Mouse (Mus musculus) midbrain, embryonic 16.5 days (tissue): ENCODE results near the gene Fam189a1. TPM values are rescaled to one million over a fixed set of nuclear protein-coding genes. Genes with fewer than 3 reads are reported as not detected.

Experiments
- ATAC-seq: fragments of 200-750 bp; cut with Nextera tagmentation; 2 replicates; pipeline ENCODE4 v1.8.0; 2017; ENCODE audit warnings: moderate TSS enrichment
- H3K27ac ChIP-seq: fragments of 300-500 bp; sonication (generic); 2 replicates; pipeline ENCODE4 v1.5.1; 2014; ENCODE audit warnings: mild to moderate bottlenecking, low read length, mixed read lengths
- H3K27me3 ChIP-seq: fragments of 300-500 bp; sonication (generic); 2 replicates; pipeline ENCODE4 v1.6.1; 2014; ENCODE audit warnings: low read depth, low read length, mixed read lengths; ENCODE audit not compliant: control insufficient read depth, insufficient read depth
- H3K36me3 ChIP-seq: fragments of 300-500 bp; sonication (generic); 2 replicates; pipeline ENCODE4 v1.6.1; 2014; ENCODE audit warnings: mild to moderate bottlenecking, low read length, moderate library complexity, mixed read lengths; ENCODE audit not compliant: control insufficient read depth, insufficient read depth
- H3K4me1 ChIP-seq: fragments of 300-500 bp; sonication (generic); 2 replicates; pipeline ENCODE4 v1.6.1; 2014; ENCODE audit warnings: mild to moderate bottlenecking, low read length, mixed read lengths; ENCODE audit not compliant: control insufficient read depth, insufficient read depth
- H3K4me2 ChIP-seq: fragments of 300-500 bp; sonication (generic); 2 replicates; pipeline ENCODE4 v1.6.1; 2014; ENCODE audit warnings: mild to moderate bottlenecking, low read length, mixed read lengths
- H3K4me3 ChIP-seq: fragments of 300-500 bp; sonication (generic); 2 replicates; pipeline ENCODE4 v1.5.1; 2014; ENCODE audit warnings: low read depth, mild to moderate bottlenecking, low read length, moderate library complexity, mixed read lengths
- H3K9ac ChIP-seq: fragments of 300-500 bp; sonication (generic); 2 replicates; pipeline ENCODE4 v1.6.1; 2014; ENCODE audit warnings: low read depth, low read length, mixed read lengths
- H3K9me3 ChIP-seq: fragments of 300-500 bp; sonication (generic); replicated peaks from 2 replicates; pipeline ENCODE4 v1.6.1; 2014; ENCODE audit warnings: mild to moderate bottlenecking, low read length, mixed read lengths; ENCODE audit not compliant: control insufficient read depth, poor library complexity, severe bottlenecking
- whole genome bisulfite sequencing: fragments of 180-500 bp; shearing (Covaris S2); extraction: QIAGEN DNeasy Blood & Tissue Kit; methylation state at CpG from one replicate; pipeline ENCODE4 v1.1.7; 2014; 5-methylcytosine and 5-hydroxymethylcytosine counted together
- polyA plus RNA-seq: library from polyadenylated mRNA; unstranded; fragments of >200 nt; fragmentation: Nextera tagmentation; extraction: Ambion mirVana; gene quantifications from 2 replicates; pipeline ENCODE4 v1.2.1, GENCODE M21; 2015

Gene Fam189a1
- polyA plus RNA-seq, 1 experiment from 2014 or later, result 7.6 TPM

GRCm38 (mm10) chr7:65091486-65091885, 64.9 kb downstream of the Fam189a1 start:
- 85% methylated on average over 4 of the region's 4 CpGs for WGBS
- Histone ChIP-seq H3K4me3 (no peak overlapping the region), H3K9ac (no peak overlapping the region), H3K27me3 (no peaks in the 10 kb centered on the region), H3K27ac (no peak overlapping the region), H3K4me2 (no peak overlapping the region), H3K9me3 (no peaks in the 10 kb centered on the region), H3K36me3 (no peaks in the 10 kb centered on the region), H3K4me1 (no peaks in the 10 kb centered on the region)
- no peak for ATAC-seq

- H3K27me3 ChIP-seq, result no peaks in the 10 kb centered on the region
- no peak for ATAC-seq
- H3K27ac ChIP-seq, result no peak overlapping the region
- no peaks in the 10 kb centered on the region for H3K9me3 ChIP-seq
- 67% methylated on average over 6 of the region's 6 CpGs for WGBS
- no peak overlapping the region for H3K4me3 ChIP-seq
- no peak overlapping the region for H3K4me2 ChIP-seq
- H3K4me1 ChIP-seq, result peaks cover 4% of the 10 kb centered on the region; the same call in 1 of the 2 replicates
- no peaks in the 10 kb centered on the region for H3K36me3 ChIP-seq
- H3K9ac ChIP-seq, result no peak overlapping the region
These were observed 70.4 kb downstream of the Fam189a1 start for GRCm38 (mm10) chr7:65085972-65086371.

- H3K27ac ChIP-seq, result no peak overlapping the region
- no peak overlapping the region for H3K9ac ChIP-seq
- no peaks in the 10 kb centered on the region for H3K36me3 ChIP-seq
- no peaks in the 10 kb centered on the region for H3K27me3 ChIP-seq
- no peaks in the 10 kb centered on the region for H3K9me3 ChIP-seq
- peaks cover 4% of the 10 kb centered on the region; the same call in 1 of the 2 replicates for H3K4me1 ChIP-seq
- WGBS, result 26% methylated on average over 3 of the region's 3 CpGs
- no peak for ATAC-seq
- no peak overlapping the region for H3K4me2 ChIP-seq
- no peak overlapping the region for H3K4me3 ChIP-seq
These were observed 73.6 kb downstream of the Fam189a1 start for GRCm38 (mm10) chr7:65082778-65083091.

- Histone ChIP-seq H3K27ac (no peak overlapping the region), H3K4me1 (peaks cover 4% of the 10 kb centered on the region; the same call in 1 of the 2 replicates), H3K9me3 (no peaks in the 10 kb centered on the region), H3K27me3 (no peaks in the 10 kb centered on the region), H3K36me3 (no peaks in the 10 kb centered on the region), H3K9ac (no peak overlapping the region), H3K4me2 (no peak overlapping the region), H3K4me3 (no peak overlapping the region)
- 30% methylated on average over 6 of the region's 6 CpGs for WGBS
- no peak for ATAC-seq
These were observed 74.2 kb downstream of the Fam189a1 start for GRCm38 (mm10) chr7:65081979-65082777.

- H3K4me3 ChIP-seq, result no peak overlapping the region
These were observed 80.2 kb downstream of the Fam189a1 start for GRCm38 (mm10) chr7:65076134-65076533.

GRCm38 (mm10) chr7:65074194-65074593, 82.2 kb downstream of the Fam189a1 start:
- no peak overlapping the region for H3K27ac ChIP-seq
- H3K36me3 ChIP-seq, result no peaks in the 10 kb centered on the region
- H3K4me2 ChIP-seq, result no peak overlapping the region
- H3K27me3 ChIP-seq, result no peaks in the 10 kb centered on the region
- ATAC-seq, result no peak
- 45% methylated on average over 9 of the region's 9 CpGs for WGBS
- H3K4me1 ChIP-seq, result 0 out of 2 replicates have a peak, but pooled peaks cover 9% of the 10 kb centered on the region
- H3K4me3 ChIP-seq, result no peak overlapping the region
- H3K9ac ChIP-seq, result no peak overlapping the region
- H3K9me3 ChIP-seq, result no peaks in the 10 kb centered on the region

More at GRCm38 (mm10) chr7:65076134-65076533, 80.2 kb downstream of the Fam189a1 start:
- H3K36me3 ChIP-seq, result no peaks in the 10 kb centered on the region
- H3K9ac ChIP-seq, result no peak overlapping the region
- H3K9me3 ChIP-seq, result no peaks in the 10 kb centered on the region
- ATAC-seq, result no peak
- H3K4me1 ChIP-seq, result 0 out of 2 replicates have a peak, but pooled peaks cover 9% of the 10 kb centered on the region
- no peaks in the 10 kb centered on the region for H3K27me3 ChIP-seq
- 92% methylated on average over 4 of the region's 4 CpGs for WGBS
- H3K4me2 ChIP-seq, result no peak overlapping the region
- no peak overlapping the region for H3K27ac ChIP-seq

GRCm38 (mm10) chr7:65073555-65073954, 82.8 kb downstream of the Fam189a1 start:
- Histone ChIP-seq H3K27ac (peak overlapping the region; percentile 47; the same call in 1 of the 2 replicates), H3K9me3 (no peaks in the 10 kb centered on the region), H3K9ac (no peak overlapping the region), H3K36me3 (no peaks in the 10 kb centered on the region), H3K4me1 (0 out of 2 replicates have a peak, but pooled peaks cover 9% of the 10 kb centered on the region), H3K27me3 (no peaks in the 10 kb centered on the region), H3K4me2 (no peak overlapping the region), H3K4me3 (no peak overlapping the region)
- peak; percentile 66 for ATAC-seq
- 23% methylated on average over 6 of the region's 6 CpGs for WGBS

- no peak overlapping the region for H3K27ac ChIP-seq
- H3K4me1 ChIP-seq, result peaks cover 9% of the 10 kb centered on the region; the same call in 1 of the 2 replicates
- H3K36me3 ChIP-seq, result no peaks in the 10 kb centered on the region
- H3K9ac ChIP-seq, result no peak overlapping the region
- WGBS, result 87% methylated on average over 7 of the region's 7 CpGs
- H3K9me3 ChIP-seq, result no peaks in the 10 kb centered on the region
- H3K4me3 ChIP-seq, result no peak overlapping the region
- no peak for ATAC-seq
- no peak overlapping the region for H3K4me2 ChIP-seq
- no peaks in the 10 kb centered on the region for H3K27me3 ChIP-seq
These were observed 90.2 kb downstream of the Fam189a1 start for GRCm38 (mm10) chr7:65066211-65066610.

- peak; percentile 57; the same call in 1 of the 2 replicates for ATAC-seq
- no peaks in the 10 kb centered on the region for H3K27me3 ChIP-seq
- no peak overlapping the region for H3K4me3 ChIP-seq
- H3K9me3 ChIP-seq, result no peaks in the 10 kb centered on the region
- H3K9ac ChIP-seq, result no peak overlapping the region
- no peaks in the 10 kb centered on the region for H3K36me3 ChIP-seq
- H3K4me2 ChIP-seq, result no peak overlapping the region
- no peak overlapping the region for H3K27ac ChIP-seq
- H3K4me1 ChIP-seq, result peaks cover 9% of the 10 kb centered on the region; the same call in 1 of the 2 replicates
- 80% methylated on average over 7 of the region's 7 CpGs for WGBS
These were observed 90.9 kb downstream of the Fam189a1 start for GRCm38 (mm10) chr7:65065457-65065856.
